Mouse (Mus musculus) stomach, postnatal 0 days (tissue): Measurements from ENCODE around the gene Lss. TPM values are rescaled to one million over a fixed set of nuclear protein-coding genes. Genes with fewer than 3 reads are reported as not detected.
A peak's percentile ranks its signal among the peaks of the same experiment; 100 is the strongest.

Source experiments
- ATAC-seq: fragments of 200-750 bp; cut with Nextera tagmentation; 2 replicates; pipeline ENCODE4 v1.8.0; 2017; ENCODE audit not compliant: low FRiP score, low TSS enrichment
- DNase-seq: peaks from one replicate; pipeline ENCODE4 v3.0.0-alpha.2; 2016; ENCODE audit warnings: low spot score
- H3K27ac ChIP-seq: fragments of 300-500 bp; sonication (generic); replicated peaks from 2 replicates; pipeline ENCODE4 v1.5.1; 2014; ENCODE audit warnings: mild to moderate bottlenecking, control low read depth
- H3K27me3 ChIP-seq: fragments of 300-500 bp; sonication (generic); 2 replicates; pipeline ENCODE4 v1.6.1; 2014; ENCODE audit warnings: low read length; ENCODE audit not compliant: control insufficient read depth, insufficient read depth
- H3K36me3 ChIP-seq: fragments of 300-500 bp; sonication (generic); 2 replicates; pipeline ENCODE4 v1.6.1; 2014; ENCODE audit warnings: low read length, mixed read lengths; ENCODE audit not compliant: control insufficient read depth, insufficient read depth
- H3K4me1 ChIP-seq: fragments of 300-500 bp; sonication (generic); replicated peaks from 2 replicates; pipeline ENCODE4 v1.6.1; 2014; ENCODE audit warnings: antibody characterized with exemption; ENCODE audit not compliant: control insufficient read depth, insufficient read depth
- H3K4me2 ChIP-seq: fragments of 300-500 bp; sonication (generic); replicated peaks from 2 replicates; pipeline ENCODE4 v1.6.1; 2014; ENCODE audit warnings: low read depth, mild to moderate bottlenecking, control low read depth, moderate library complexity
- H3K4me3 ChIP-seq: fragments of 300-500 bp; sonication (generic); 2 replicates; pipeline ENCODE4 v1.5.1; 2014; ENCODE audit warnings: low read depth, low read length, control low read depth
- H3K9ac ChIP-seq: fragments of 300-500 bp; sonication (generic); 2 replicates; pipeline ENCODE4 v1.6.1; 2014; ENCODE audit warnings: mild to moderate bottlenecking, low read length, control low read depth, mixed read lengths
- H3K9me3 ChIP-seq: fragments of 300-500 bp; sonication (generic); 2 replicates; pipeline ENCODE4 v1.6.1; 2016; ENCODE audit warnings: low read length; ENCODE audit not compliant: control insufficient read depth
- CTCF ChIP-seq: IDR thresholded peaks from 2 replicates; pipeline ENCODE4 v1.5.1; 2016; ENCODE audit warnings: antibody characterized with exemption, low read depth, mild to moderate bottlenecking, moderate library complexity
- EP300 ChIP-seq: optimal IDR thresholded peaks from 2 replicates; pipeline ENCODE3; 2016; ENCODE audit warnings: antibody characterized with exemption
- WGBS: fragments of 180-500 bp; shearing (Covaris S2); extraction: QIAGEN DNeasy Blood & Tissue Kit; methylation state at CpG from one replicate; pipeline ENCODE4 v1.1.7; 2014; 5-methylcytosine and 5-hydroxymethylcytosine counted together
- polyA plus RNA-seq: library from polyadenylated mRNA; unstranded; fragments of >200 nt; fragmentation: Nextera tagmentation; extraction: Ambion mirVana; gene quantifications from 2 replicates; pipeline ENCODE4 v1.2.1, GENCODE M21; 2015

The Lss gene
- polyA plus RNA-seq, 1 experiment from 2014 or later = 31.8 TPM

GRCm38 (mm10) chr10:76496366-76496765 lies 35.0 kb upstream of the Lss start:
- no peak for DNase-seq
- no peak for ATAC-seq
- no peaks in the 10 kb centered on the region for H3K4me1 ChIP-seq
- no peak overlapping the region for H3K4me3 ChIP-seq
- no peak overlapping the region for H3K27ac ChIP-seq
- peaks cover 27% of the 10 kb centered on the region for H3K36me3 ChIP-seq
- no peaks in the 10 kb centered on the region for H3K27me3 ChIP-seq
- H3K9me3 ChIP-seq = no peaks in the 10 kb centered on the region
- no peak overlapping the region for H3K4me2 ChIP-seq
- no peak overlapping the region for H3K9ac ChIP-seq
- 91% methylated on average over 7 of the region's 7 CpGs for WGBS
- TF ChIP-seq EP300 (no peak), CTCF (no peak)

- TF ChIP-seq EP300 (no peak), CTCF (no peak)
- ATAC-seq (no peak), DNase-seq (no peak)
- Histone ChIP-seq H3K9ac (no peak overlapping the region), H3K4me1 (no peaks in the 10 kb centered on the region), H3K27me3 (no peaks in the 10 kb centered on the region), H3K36me3 (peaks cover 26% of the 10 kb centered on the region), H3K27ac (no peak overlapping the region), H3K4me2 (no peak overlapping the region), H3K9me3 (no peaks in the 10 kb centered on the region), H3K4me3 (no peak overlapping the region)
- WGBS = 93% methylated on average over 4 of the region's 4 CpGs
These were observed 33.9 kb upstream of the Lss start for GRCm38 (mm10) chr10:76497522-76497921.

GRCm38 (mm10) chr10:76504271-76504943 lies 27.0 kb upstream of the Lss start:
- 62% methylated on average over 11 of the region's 11 CpGs for WGBS
- DNase-seq (peak; percentile 19), ATAC-seq (peak; percentile 66)
- Histone ChIP-seq H3K4me1 (no peaks in the 10 kb centered on the region), H3K27ac (no peak overlapping the region), H3K27me3 (no peaks in the 10 kb centered on the region), H3K4me3 (no peak overlapping the region), H3K9ac (no peak overlapping the region), H3K36me3 (peaks cover 31% of the 10 kb centered on the region), H3K4me2 (no peak overlapping the region), H3K9me3 (no peaks in the 10 kb centered on the region)
- TF ChIP-seq EP300 (no peak), CTCF (no peak)

GRCm38 (mm10) chr10:76505865-76506264 lies 25.5 kb upstream of the Lss start:
- Histone ChIP-seq H3K27me3 (no peaks in the 10 kb centered on the region), H3K4me3 (no peak overlapping the region), H3K4me2 (no peak overlapping the region), H3K9ac (no peak overlapping the region), H3K9me3 (no peaks in the 10 kb centered on the region), H3K4me1 (no peaks in the 10 kb centered on the region), H3K27ac (no peak overlapping the region), H3K36me3 (peaks cover 28% of the 10 kb centered on the region)
- DNase-seq = no peak
- no peak for ATAC-seq
- WGBS = 91% methylated on average over 7 of the region's 7 CpGs
- TF ChIP-seq CTCF (no peak), EP300 (no peak)

GRCm38 (mm10) chr10:76512965-76513583 lies 18.3 kb upstream of the Lss start:
- H3K27ac ChIP-seq = no peak overlapping the region
- ATAC-seq (peak; percentile 90), DNase-seq (peak; percentile 89)
- no peak overlapping the region for H3K4me3 ChIP-seq
- H3K4me2 ChIP-seq = no peak overlapping the region
- H3K9me3 ChIP-seq = no peaks in the 10 kb centered on the region
- H3K9ac ChIP-seq = no peak overlapping the region
- TF ChIP-seq EP300 (no peak), CTCF (peak; percentile 91)
- no peaks in the 10 kb centered on the region for H3K27me3 ChIP-seq
- peaks cover 10% of the 10 kb centered on the region; the same call in 1 of the 2 replicates for H3K36me3 ChIP-seq
- H3K4me1 ChIP-seq = no peaks in the 10 kb centered on the region
- 49% methylated on average over 5 of the region's 5 CpGs for WGBS

GRCm38 (mm10) chr10:76530922-76531321 lies 466 bp upstream of the Lss start:
- Histone ChIP-seq H3K4me2 (peak overlapping the region; percentile 92), H3K4me1 (no peaks in the 10 kb centered on the region), H3K4me3 (peak overlapping the region; percentile 59), H3K27ac (no peak overlapping the region), H3K9ac (peak overlapping the region; percentile 45), H3K36me3 (no peaks in the 10 kb centered on the region; the same call in 1 of the 2 replicates), H3K27me3 (no peaks in the 10 kb centered on the region), H3K9me3 (no peaks in the 10 kb centered on the region)
- TF ChIP-seq EP300 (no peak), CTCF (no peak)
- DNase-seq = no peak
- WGBS = under 1% methylated on average over 11 of the region's 11 CpGs
- no peak; the same call in none of the 2 replicates for ATAC-seq
